Mouse (Mus musculus): ENCODE results near the gene Gm1123. TPM values are rescaled to one million over a fixed set of nuclear protein-coding genes. Genes with fewer than 3 reads are reported as not detected.

Gm1123 gene
- total RNA-seq (2015; ENCODE audit: low replicate concordance) = not detected in 2 replicates
- total RNA-seq (2017; ENCODE audit: low replicate concordance) = not detected in 2 replicates

- no peak for ATAC-seq (replicated peaks; ENCODE audit: low FRiP score, poor library complexity, severe bottlenecking)
Measured at GRCm38 (mm10) chr9:99035575-99035974, at the start of gene Gm1123. Gene Gm1123, minus strand, starts transcription at chr9:99035715.

DNA sequence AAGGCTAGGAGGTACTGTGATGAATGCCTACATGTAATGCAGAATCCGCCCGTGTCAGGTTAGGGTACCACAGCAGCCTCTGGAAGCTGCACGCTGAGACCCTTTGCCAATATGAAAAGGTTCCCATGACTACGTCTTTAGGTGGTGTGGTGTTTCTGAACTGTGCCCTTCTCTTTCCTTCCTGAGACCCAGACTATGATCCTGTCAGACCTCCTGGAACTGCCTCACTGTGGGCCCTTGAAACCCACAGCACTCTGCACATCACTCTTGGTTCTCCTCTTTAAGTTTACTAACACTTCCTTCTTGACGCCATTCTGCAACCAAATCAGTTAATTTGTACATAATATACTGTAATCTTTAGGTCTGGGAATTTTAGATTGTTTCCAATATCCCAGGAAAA lies 46.2 kb upstream of the Gm1123 start:
- no peak for ATAC-seq (replicated peaks; ENCODE audit: low FRiP score, poor library complexity, severe bottlenecking)

- ATAC-seq (replicated peaks; ENCODE audit: low FRiP score, poor library complexity, severe bottlenecking) = no peak
Measured at GRCm38 (mm10) chr9:99081308-99081707, 45.8 kb upstream of the Gm1123 start.

DNA sequence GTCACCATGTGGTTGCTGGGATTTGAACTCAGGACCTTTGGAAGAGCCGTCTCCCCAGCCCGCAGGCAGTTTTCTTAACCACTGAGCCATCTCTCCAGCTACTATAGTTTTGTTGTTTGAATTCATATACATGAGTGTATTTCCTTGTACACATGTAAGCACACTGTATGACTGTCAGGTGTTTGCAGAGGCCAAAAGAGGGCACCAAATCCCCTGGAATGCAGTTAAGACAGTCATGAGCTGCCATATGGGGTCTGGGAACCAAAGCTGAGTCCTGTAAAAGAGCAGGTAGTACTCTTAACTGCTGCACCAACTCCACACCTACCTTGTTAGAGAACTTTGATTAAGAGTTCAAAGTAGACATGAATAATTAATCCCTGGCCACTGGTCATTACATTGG lies 45.1 kb upstream of the Gm1123 start:
- no peak for ATAC-seq (replicated peaks; ENCODE audit: low FRiP score, poor library complexity, severe bottlenecking)

GRCm38 (mm10) chr9:99074462-99074861 lies 38.9 kb upstream of the Gm1123 start:
- ATAC-seq (replicated peaks; ENCODE audit: low FRiP score, poor library complexity, severe bottlenecking) = no peak

DNA sequence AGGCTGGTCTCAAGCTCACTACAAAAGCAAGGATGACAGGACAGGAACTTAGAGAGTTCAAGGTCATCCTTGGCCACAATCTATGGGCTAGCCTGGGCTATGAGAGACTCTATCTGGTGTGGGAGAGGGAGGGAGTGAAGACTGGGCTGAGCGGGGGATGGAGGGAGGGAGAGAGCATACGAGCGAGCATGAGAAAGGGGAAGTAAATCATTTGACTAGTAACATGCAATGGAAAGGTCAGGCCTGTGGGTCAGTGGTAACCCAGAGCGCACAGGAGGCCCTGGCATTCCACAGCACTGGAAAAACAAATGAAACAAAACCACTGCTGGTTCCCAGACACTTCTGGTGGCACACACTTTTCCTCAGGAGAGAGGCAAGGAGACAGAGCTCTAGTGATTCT lies 37.0 kb upstream of the Gm1123 start:
- no peak for ATAC-seq (replicated peaks; ENCODE audit: low FRiP score, poor library complexity, severe bottlenecking)

GRCm38 (mm10) chr9:99065311-99065710 lies 29.8 kb upstream of the Gm1123 start:
- ATAC-seq (replicated peaks; ENCODE audit: low FRiP score, poor library complexity, severe bottlenecking) = no peak

DNA sequence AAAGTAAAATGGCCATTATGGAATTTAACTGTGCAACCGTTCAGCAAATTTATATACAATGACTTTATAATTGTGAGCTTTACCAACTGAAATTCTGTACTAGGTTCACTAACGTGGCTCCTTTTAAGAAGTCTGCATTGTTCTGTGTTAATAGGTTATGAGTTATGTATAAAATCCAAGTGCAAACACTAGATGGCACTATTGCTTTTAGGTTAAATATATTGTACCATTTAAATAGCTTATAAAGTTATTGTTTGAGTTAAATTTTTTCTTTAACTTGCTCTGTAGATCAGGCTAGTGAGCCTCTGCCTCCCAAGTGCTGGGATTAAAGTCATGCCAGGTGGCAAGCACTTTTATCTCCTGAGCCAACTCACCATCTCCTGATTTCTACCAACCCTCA lies 28.7 kb upstream of the Gm1123 start:
- no peak for ATAC-seq (replicated peaks; ENCODE audit: low FRiP score, poor library complexity, severe bottlenecking)

- peak; percentile 70; the same call in 1 of the 2 replicates for ATAC-seq (replicated peaks; ENCODE audit: low FRiP score, poor library complexity, severe bottlenecking)
Measured at GRCm38 (mm10) chr9:99062544-99062943, 27.0 kb upstream of the Gm1123 start.

GRCm38 (mm10) chr9:99057751-99058150 lies 22.2 kb upstream of the Gm1123 start:
- no peak for ATAC-seq (replicated peaks; ENCODE audit: low FRiP score, poor library complexity, severe bottlenecking)

GRCm38 (mm10) chr9:99049760-99050159 lies 14.2 kb upstream of the Gm1123 start:
- ATAC-seq (replicated peaks; ENCODE audit: low FRiP score, poor library complexity, severe bottlenecking) = no peak

GRCm38 (mm10) chr9:99048724-99049250 lies 13.3 kb upstream of the Gm1123 start:
- no peak for ATAC-seq (replicated peaks; ENCODE audit: low FRiP score, poor library complexity, severe bottlenecking)

- ATAC-seq (replicated peaks; ENCODE audit: low FRiP score, poor library complexity, severe bottlenecking) = no peak
Measured at GRCm38 (mm10) chr9:99044761-99045160, 9.2 kb upstream of the Gm1123 start.

- ATAC-seq (replicated peaks; ENCODE audit: low FRiP score, poor library complexity, severe bottlenecking) = no peak
Measured at GRCm38 (mm10) chr9:99042641-99043040, 7.1 kb upstream of the Gm1123 start.

DNA sequence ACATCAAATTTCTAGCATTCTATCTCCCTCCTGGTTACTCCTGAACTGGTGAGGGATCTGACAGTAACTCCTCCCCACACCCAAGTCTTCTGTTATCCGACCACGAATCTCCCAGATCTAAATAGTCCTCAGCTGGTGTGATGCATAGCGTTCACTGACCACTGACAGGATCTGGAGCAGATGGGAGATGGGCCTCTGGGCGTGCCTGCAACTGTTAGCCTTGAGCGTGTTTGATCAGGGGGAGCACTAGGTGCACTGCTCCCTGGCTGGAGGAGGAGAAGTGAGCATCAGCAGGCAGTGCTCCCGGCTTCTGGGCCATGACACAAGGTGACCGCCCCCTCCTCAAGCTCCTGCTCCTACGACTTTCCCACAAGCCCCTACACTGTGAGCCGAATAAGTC lies 6.5 kb upstream of the Gm1123 start:
- no peak for ATAC-seq (replicated peaks; ENCODE audit: low FRiP score, poor library complexity, severe bottlenecking)

GRCm38 (mm10) chr9:99034111-99034510 lies 1.4 kb downstream of the Gm1123 start:
- no peak for ATAC-seq (replicated peaks; ENCODE audit: low FRiP score, poor library complexity, severe bottlenecking)

- no peak for ATAC-seq (replicated peaks; ENCODE audit: low FRiP score, poor library complexity, severe bottlenecking)
Measured at GRCm38 (mm10) chr9:99032031-99032430, 3.5 kb downstream of the Gm1123 start.

DNA sequence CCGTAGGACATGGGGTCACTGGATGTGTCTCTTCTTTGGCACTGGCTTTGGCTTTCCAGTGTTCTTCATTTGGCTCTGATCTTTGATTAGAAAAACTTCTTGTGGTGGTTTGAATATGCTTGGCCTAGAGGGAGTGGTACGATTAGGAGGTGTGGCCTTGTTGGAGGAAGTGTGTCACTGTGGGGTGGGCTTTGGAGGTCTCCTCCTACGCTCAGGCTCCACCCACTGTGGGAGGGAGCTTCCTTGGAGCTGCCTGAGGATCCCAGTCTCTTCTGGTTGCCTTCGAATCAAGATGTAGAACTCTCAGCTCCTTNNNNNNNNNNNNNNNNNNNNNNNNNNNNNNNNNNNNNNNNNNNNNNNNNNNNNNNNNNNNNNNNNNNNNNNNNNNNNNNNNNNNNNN lies 13.8 kb downstream of the Gm1123 start:
- no peak for ATAC-seq (replicated peaks; ENCODE audit: low FRiP score, poor library complexity, severe bottlenecking)

- ATAC-seq (replicated peaks; ENCODE audit: low FRiP score, poor library complexity, severe bottlenecking) = no peak
Measured at GRCm38 (mm10) chr9:99021166-99021565, 14.3 kb downstream of the Gm1123 start.

- ATAC-seq (replicated peaks; ENCODE audit: low FRiP score, poor library complexity, severe bottlenecking) = no peak
Measured at GRCm38 (mm10) chr9:99017679-99018078, 17.8 kb downstream of the Gm1123 start.

- no peak for ATAC-seq (replicated peaks; ENCODE audit: low FRiP score, poor library complexity, severe bottlenecking)
Measured at GRCm38 (mm10) chr9:99016759-99017158, 18.8 kb downstream of the Gm1123 start.

DNA sequence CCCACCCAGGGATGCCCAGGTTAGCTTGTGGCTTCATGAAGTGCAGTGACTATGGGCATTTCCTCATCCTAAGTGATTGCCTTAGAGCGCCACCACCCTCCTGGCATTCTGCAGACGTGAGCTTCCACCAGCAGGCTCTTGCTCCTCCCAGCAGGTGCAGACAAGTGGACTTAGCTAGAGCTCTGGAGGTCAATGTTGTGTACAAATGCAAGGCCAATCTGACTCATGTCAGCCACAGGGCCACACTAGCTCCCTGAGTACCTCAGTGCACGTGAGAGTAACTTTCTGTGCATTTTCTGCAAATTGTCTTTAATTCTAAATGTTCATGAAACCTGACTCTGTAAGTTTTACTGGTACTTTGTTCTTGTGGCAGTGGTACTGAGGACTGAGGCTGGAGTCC lies 19.2 kb downstream of the Gm1123 start:
- ATAC-seq (replicated peaks; ENCODE audit: low FRiP score, poor library complexity, severe bottlenecking) = no peak

GRCm38 (mm10) chr9:99009898-99010199 lies 25.7 kb downstream of the Gm1123 start:
- ATAC-seq (replicated peaks; ENCODE audit: low FRiP score, poor library complexity, severe bottlenecking) = no peak

All from erythroid progenitor cell, adult 5-6 weeks (primary cell).